In genomic region chr11:20244336-20245290, GRCm38 (mm10) we compare ENCODE assay signal across 12 mouse cellular contexts. TPM values are rescaled to one million over a fixed set of nuclear protein-coding genes. Genes with fewer than 3 reads are reported as not detected.
DNase-seq lines count a peak whose midpoint lies in the region; ATAC-seq and TF ChIP-seq lines count a peak whose summit lies in the region.
"Had no signal": no experiment of that assay in that cellular context is flagged by ENCODE, and none has a peak within 500 bp of the region (broad histone marks: within the 10 kb centered on the region; RNA-seq: fewer than 3 reads in every experiment).

No protein-coding gene starts in this region.

- peak; percentile 43 for DNase-seq in intestine, embryonic 14.5 days (ENCODE audit: low spot score)
- peak; percentile 80 for DNase-seq in ZHBTc4 (ENCODE audit: low read depth, low spot score)
- no peak for DNase-seq in liver, embryonic 11.5 days (ENCODE audit: low spot score)
- no peak for DNase-seq in spleen, postnatal 14 days (ENCODE audit: low spot score in 2 of 2)
- no peak for DNase-seq in thymus, postnatal 10 days (ENCODE audit: low spot score in 2 of 2)
- DNase-seq: adrenal gland, postnatal 14 days; cerebellum, adult 18-20 months; kidney, adult 8-10 months; right cerebral cortex, postnatal 4 days had no signal

- peaks cover 49% of the 10 kb centered on the region for H3K36me3 ChIP-seq in intestine, embryonic 14.5 days (ENCODE audit: control insufficient read depth, insufficient read depth, low read length)
- peaks cover 16% of the 10 kb centered on the region for H3K36me3 ChIP-seq in intestine, embryonic 16.5 days (ENCODE audit: control insufficient read depth, insufficient read depth, low read length)
- H3K36me3 ChIP-seq in ES-Bruce4 (ENCODE audit: control insufficient read depth, insufficient read depth, low read length, poor library complexity, severe bottlenecking) = peaks cover 22% of the 10 kb centered on the region
- H3K36me3 ChIP-seq in liver, embryonic 11.5 days (ENCODE audit: control insufficient read depth, insufficient read depth, low read length) = peaks cover 8% of the 10 kb centered on the region

- WGBS in intestine, embryonic 14.5 days = 85% methylated on average over 16 of the region's 16 CpGs
- 83% methylated on average over 16 of the region's 16 CpGs for WGBS in intestine, embryonic 16.5 days
- 70% methylated on average over 16 of the region's 16 CpGs for WGBS in liver, embryonic 11.5 days

- H3K27ac ChIP-seq in intestine, embryonic 14.5 days (ENCODE audit: low read depth) = no peak overlapping the region
- H3K27ac ChIP-seq in intestine, embryonic 16.5 days (ENCODE audit: low read length) = no peak overlapping the region
- peak overlapping the region; percentile 59 for H3K27ac ChIP-seq in ES-Bruce4 (ENCODE audit: insufficient read depth, low read length)
- H3K27ac ChIP-seq in liver, embryonic 11.5 days (ENCODE audit: low read depth, low read length) = 0 out of 2 replicates have a peak overlapping the region, but pooled peaks have one; percentile 14
- H3K27ac ChIP-seq: neural tube, embryonic 13.5 days had no signal

- no peak for TF ChIP-seq POLR2A in ES-Bruce4 (IDR thresholded peaks at IDR 0.05; ENCODE audit: insufficient read depth, low read length)

- H3K9me3 ChIP-seq in intestine, embryonic 14.5 days (ENCODE audit: control insufficient read depth, low read length) = no peaks in the 10 kb centered on the region
- no peaks in the 10 kb centered on the region for H3K9me3 ChIP-seq in intestine, embryonic 16.5 days (ENCODE audit: control insufficient read depth, low read length)
- 0 out of 2 replicates have a peak, but pooled peaks cover 7% of the 10 kb centered on the region for H3K9me3 ChIP-seq in ES-Bruce4 (replicated peaks; ENCODE audit: control insufficient read depth, insufficient read depth, low read length, poor library complexity, severe bottlenecking)
- H3K9me3 ChIP-seq in liver, embryonic 11.5 days (ENCODE audit: control insufficient read depth, low read length) = no peaks in the 10 kb centered on the region
- H3K9me3 ChIP-seq: neural tube, embryonic 13.5 days had no signal

- peak; percentile 31 for TF ChIP-seq CTCF in ES-Bruce4 (IDR thresholded peaks at IDR 0.05; ENCODE audit: low read depth, low read length)

- no peak overlapping the region for H3K4me3 ChIP-seq in intestine, embryonic 14.5 days (ENCODE audit: low read depth, low read length)
- no peak overlapping the region for H3K4me3 ChIP-seq in intestine, embryonic 16.5 days (ENCODE audit: low read length)
- H3K4me3 ChIP-seq in ES-Bruce4 (ENCODE audit: low read depth, low read length) = peak overlapping the region; percentile 13; the same call in 1 of the 2 replicates
- no peak overlapping the region for H3K4me3 ChIP-seq in liver, embryonic 11.5 days (ENCODE audit: low read depth, low read length)
- H3K4me3 ChIP-seq: neural tube, embryonic 13.5 days had no signal

- H3K27me3 ChIP-seq in intestine, embryonic 14.5 days (replicated peaks; ENCODE audit: control insufficient read depth, insufficient read depth, low read length) = no peaks in the 10 kb centered on the region
- H3K27me3 ChIP-seq in intestine, embryonic 16.5 days (replicated peaks; ENCODE audit: control insufficient read depth, insufficient read depth, low read length) = no peaks in the 10 kb centered on the region
- H3K27me3 ChIP-seq in ES-Bruce4 (ENCODE audit: control insufficient read depth, insufficient read depth, low read length, poor library complexity, severe bottlenecking) = no peaks in the 10 kb centered on the region
- no peaks in the 10 kb centered on the region for H3K27me3 ChIP-seq in liver, embryonic 11.5 days (replicated peaks; ENCODE audit: control insufficient read depth, insufficient read depth, low read length)
- H3K27me3 ChIP-seq: neural tube, embryonic 13.5 days had no signal

- H3K4me2 ChIP-seq in intestine, embryonic 14.5 days (ENCODE audit: low read length) = no peak overlapping the region
- H3K4me2 ChIP-seq in intestine, embryonic 16.5 days (ENCODE audit: low read depth, low read length) = no peak overlapping the region
- H3K4me2 ChIP-seq in liver, embryonic 11.5 days = no peak overlapping the region
- H3K4me2 ChIP-seq: neural tube, embryonic 13.5 days had no signal

- no peak for ATAC-seq in intestine, embryonic 14.5 days (replicated peaks; ENCODE audit: low FRiP score, low TSS enrichment, low read depth)
- no peak for ATAC-seq in intestine, embryonic 16.5 days
- peak; percentile 56 for ATAC-seq in liver, embryonic 11.5 days (replicated peaks; ENCODE audit: low FRiP score)

- no peak for TF ChIP-seq EP300 in ES-Bruce4 (IDR thresholded peaks at IDR 0.05; ENCODE audit: insufficient read depth, low read depth, low read length)

- no peak overlapping the region for H3K9ac ChIP-seq in intestine, embryonic 14.5 days (ENCODE audit: low read length)
- H3K9ac ChIP-seq in intestine, embryonic 16.5 days (ENCODE audit: low read depth, low read length) = no peak overlapping the region
- H3K9ac ChIP-seq in ES-Bruce4 (ENCODE audit: low read depth, poor library complexity, severe bottlenecking) = no peak overlapping the region
- no peak overlapping the region for H3K9ac ChIP-seq in liver, embryonic 11.5 days (ENCODE audit: low read depth, low read length)
- H3K9ac ChIP-seq: neural tube, embryonic 13.5 days had no signal

- H3K4me1 ChIP-seq in intestine, embryonic 14.5 days (replicated peaks; ENCODE audit: control insufficient read depth, insufficient read depth, low read length) = peaks cover 22% of the 10 kb centered on the region
- H3K4me1 ChIP-seq in intestine, embryonic 16.5 days (ENCODE audit: control insufficient read depth, insufficient read depth, low read length) = peaks cover 30% of the 10 kb centered on the region
- peaks cover 13% of the 10 kb centered on the region for H3K4me1 ChIP-seq in ES-Bruce4 (ENCODE audit: control insufficient read depth, insufficient read depth, low read length)
- H3K4me1 ChIP-seq in liver, embryonic 11.5 days (replicated peaks; ENCODE audit: control insufficient read depth, insufficient read depth, low read length) = peaks cover 39% of the 10 kb centered on the region

RNA-seq across cellular contexts. Expression of gene Cep68, which starts 4.6 kb away (rescaled TPM):
- polyA plus RNA-seq in intestine, embryonic 14.5 days (2014; fragmentation: Nextera tagmentation; extraction: Ambion mirVana) = 34.1 and 38.0 TPM in 2 replicates
- 20.4 and 20.8 TPM in 2 replicates for polyA plus RNA-seq in intestine, embryonic 16.5 days (2015; fragmentation: Nextera tagmentation; extraction: Ambion mirVana)
- 38.0 and 40.4 TPM in 2 replicates for polyA plus RNA-seq in ES-Bruce4 (2011; ENCODE audit: insufficient read depth, insufficient read length, low read depth, missing spikeins)
- polyA plus RNA-seq in liver, embryonic 11.5 days (2014; fragmentation: Nextera tagmentation; extraction: Ambion mirVana) = 25.8 and 27.4 TPM in 2 replicates

RNA-seq across cellular contexts. Expression of gene Rab1a, which starts 43.4 kb away (rescaled TPM):
- 216 and 226 TPM in 2 replicates for polyA plus RNA-seq in intestine, embryonic 14.5 days (2014; fragmentation: Nextera tagmentation; extraction: Ambion mirVana)
- polyA plus RNA-seq in intestine, embryonic 16.5 days (2015; fragmentation: Nextera tagmentation; extraction: Ambion mirVana) = 368 and 403 TPM in 2 replicates
- polyA plus RNA-seq in ES-Bruce4 (2011; ENCODE audit: insufficient read depth, insufficient read length, low read depth, missing spikeins) = 396 and 407 TPM in 2 replicates
- 180 and 186 TPM in 2 replicates for polyA plus RNA-seq in liver, embryonic 11.5 days (2014; fragmentation: Nextera tagmentation; extraction: Ambion mirVana)

Comparison
In these comparisons a context has a peak if more than half of its experiments do, and no peak if none do; other contexts are left out.
1. DNase-seq: peak in intestine, embryonic 14.5 days (single experiment) and ZHBTc4 (single experiment); none in liver, embryonic 11.5 days (single experiment), spleen, postnatal 14 days (0 of 2) and thymus, postnatal 10 days (0 of 2).
2. H3K27ac ChIP-seq: peak in ES-Bruce4 (single experiment) and liver, embryonic 11.5 days (single experiment); none in intestine, embryonic 14.5 days (single experiment) and intestine, embryonic 16.5 days (single experiment).